10 mouse cellular contexts compared by ENCODE assay signal in genomic region chr5:149037729-149038128, GRCm38 (mm10). TPM values are rescaled to one million over a fixed set of nuclear protein-coding genes. Genes with fewer than 3 reads are reported as not detected.
DNase-seq lines count a peak whose midpoint lies in the region; ATAC-seq lines count a peak whose summit lies in the region.
"Had no signal": no experiment of that assay in that cellular context is flagged by ENCODE, and none has a peak within 500 bp of the region (broad histone marks: within the 10 kb centered on the region; RNA-seq: fewer than 3 reads in every experiment).

No protein-coding gene starts in this region.

- H3K27ac ChIP-seq in midbrain, embryonic 14.5 days (replicated peaks; ENCODE audit: low read depth, low read length): no peak overlapping the region
- H3K27ac ChIP-seq in midbrain, embryonic 10.5 days (replicated peaks): no peak overlapping the region
- H3K27ac ChIP-seq in midbrain, embryonic 16.5 days (ENCODE audit: low read length): no peak overlapping the region
- H3K27ac ChIP-seq: liver, embryonic 15.5 days had no signal

- H3K9me3 ChIP-seq in midbrain, embryonic 14.5 days (ENCODE audit: control insufficient read depth, low read length): peaks cover 5% of the 10 kb centered on the region; the same call in 1 of the 2 replicates
- peaks cover 14% of the 10 kb centered on the region; the same call in 1 of the 2 replicates for H3K9me3 ChIP-seq in midbrain, embryonic 10.5 days (replicated peaks)
- no peaks in the 10 kb centered on the region for H3K9me3 ChIP-seq in midbrain, embryonic 16.5 days (replicated peaks; ENCODE audit: control insufficient read depth, low read length, poor library complexity, severe bottlenecking)
- H3K9me3 ChIP-seq: liver, embryonic 15.5 days had no signal

- no peak overlapping the region for H3K4me3 ChIP-seq in midbrain, embryonic 14.5 days (replicated peaks; ENCODE audit: low read depth, low read length)
- no peak overlapping the region for H3K4me3 ChIP-seq in midbrain, embryonic 10.5 days
- H3K4me3 ChIP-seq in midbrain, embryonic 16.5 days (ENCODE audit: low read depth, low read length): no peak overlapping the region
- H3K4me3 ChIP-seq: liver, embryonic 15.5 days had no signal

- H3K4me2 ChIP-seq in midbrain, embryonic 14.5 days (ENCODE audit: low read length): no peak overlapping the region
- H3K4me2 ChIP-seq in midbrain, embryonic 16.5 days (ENCODE audit: low read length): no peak overlapping the region
- H3K4me2 ChIP-seq: liver, embryonic 15.5 days had no signal

- DNase-seq in cerebellum, postnatal 10 days: peak; percentile 74 to 79
- DNase-seq in midbrain, embryonic 14.5 days: peak; percentile 64
- no peak for DNase-seq in midbrain, embryonic 10.5 days (ENCODE audit: low spot score)
- peak; percentile 56 for DNase-seq in heart, postnatal 25 days (ENCODE audit: low spot score)
- peak; percentile 35 for DNase-seq in lung, postnatal 25 days (ENCODE audit: low spot score)
- no peak for DNase-seq in left cerebral cortex, adult 9 months (ENCODE audit: low spot score in 2 of 2)

- WGBS in midbrain, embryonic 14.5 days: 22% methylated on average over 10 of the region's 10 CpGs
- 31% methylated on average over 10 of the region's 10 CpGs for WGBS in midbrain, embryonic 10.5 days
- WGBS in midbrain, embryonic 16.5 days: 25% methylated on average over 10 of the region's 10 CpGs

- no peaks in the 10 kb centered on the region for H3K4me1 ChIP-seq in midbrain, embryonic 14.5 days (ENCODE audit: control insufficient read depth, insufficient read depth, low read length)
- H3K4me1 ChIP-seq in midbrain, embryonic 10.5 days: no peaks in the 10 kb centered on the region
- H3K4me1 ChIP-seq in midbrain, embryonic 16.5 days (ENCODE audit: control insufficient read depth, insufficient read depth, low read length): no peaks in the 10 kb centered on the region
- H3K4me1 ChIP-seq: liver, embryonic 15.5 days had no signal

- intact Hi-C loops in heart, postnatal 25 days (cut with DNase I): no loop called here

- H3K27me3 ChIP-seq in midbrain, embryonic 14.5 days (ENCODE audit: control insufficient read depth, insufficient read depth, low read length): no peaks in the 10 kb centered on the region
- H3K27me3 ChIP-seq in midbrain, embryonic 10.5 days (ENCODE audit: low read depth, poor library complexity, severe bottlenecking): no peaks in the 10 kb centered on the region
- H3K27me3 ChIP-seq in midbrain, embryonic 16.5 days (ENCODE audit: control insufficient read depth, insufficient read depth, low read depth, low read length): no peaks in the 10 kb centered on the region
- H3K27me3 ChIP-seq: liver, embryonic 15.5 days had no signal

- no peak for ATAC-seq in cerebellum, adult (ENCODE audit: insufficient number of reproducible peaks, low FRiP score, low TSS enrichment)
- no peak for ATAC-seq in midbrain, embryonic 14.5 days (ENCODE audit: low FRiP score, low TSS enrichment)
- no peak for ATAC-seq in midbrain, embryonic 16.5 days

- H3K36me3 ChIP-seq in midbrain, embryonic 14.5 days (ENCODE audit: control insufficient read depth, insufficient read depth, low read length): no peaks in the 10 kb centered on the region
- peaks cover 10% of the 10 kb centered on the region for H3K36me3 ChIP-seq in midbrain, embryonic 10.5 days
- H3K36me3 ChIP-seq in midbrain, embryonic 16.5 days (ENCODE audit: control insufficient read depth, insufficient read depth, low read length): no peaks in the 10 kb centered on the region

- H3K9ac ChIP-seq in midbrain, embryonic 14.5 days (replicated peaks; ENCODE audit: low read length): no peak overlapping the region
- no peak overlapping the region for H3K9ac ChIP-seq in midbrain, embryonic 16.5 days (ENCODE audit: low read depth, low read length)
- H3K9ac ChIP-seq: liver, embryonic 15.5 days had no signal

RNA-seq across cellular contexts. Expression of gene Gm42791, which starts 42.8 kb away (rescaled TPM):
- not detected in 2 replicates for polyA plus RNA-seq in midbrain, embryonic 14.5 days (2014; fragmentation: Nextera tagmentation; extraction: Ambion mirVana)
- 2.0 TPM in 1 of 2 replicates, not detected in the other for polyA plus RNA-seq in midbrain, embryonic 10.5 days (2016; fragmentation: Nextera tagmentation; extraction: Ambion mirVana)
- 1 to 10 TPM; 5.8 to 6.2 TPM for total RNA-seq in heart, postnatal 25 days (2021)
- 5.7 and 6.7 TPM in 2 replicates for polyA plus RNA-seq in midbrain, embryonic 16.5 days (2015; fragmentation: Nextera tagmentation; extraction: Ambion mirVana)
- polyA plus RNA-seq: liver, embryonic 15.5 days; small intestine, adult 2 months had no signal

Comparison
In these comparisons a context has a peak if more than half of its experiments do, and no peak if none do; other contexts are left out.
1. DNase-seq: peak in cerebellum, postnatal 10 days (2 of 2), midbrain, embryonic 14.5 days (single experiment), heart, postnatal 25 days (single experiment) and lung, postnatal 25 days (single experiment); none in midbrain, embryonic 10.5 days (single experiment) and left cerebral cortex, adult 9 months (0 of 2).